Mouse (Mus musculus) embryonic fibroblast, embryonic 13.5 days (primary cell): Measurements from ENCODE around the gene Ptpn21.

Source experiments
- CTCF ChIP-seq: IDR thresholded peaks from 2 replicates; pipeline ENCODE4 v1.5.1; 2011; ENCODE audit warnings: mild to moderate bottlenecking, control low read depth, low read length, moderate library complexity, borderline replicate concordance; ENCODE audit not compliant: insufficient read depth
- POLR2A ChIP-seq: IDR thresholded peaks from 2 replicates; pipeline ENCODE4 v1.6.1; 2011; ENCODE audit warnings: low read depth, mild to moderate bottlenecking, control low read depth, low read length, moderate library complexity

GRCm38 (mm10) chr12:98670429-98670828 lies 66.8 kb downstream of the Ptpn21 start:
- TF ChIP-seq CTCF (no peak), POLR2A (no peak)
